Mouse (Mus musculus): ENCODE results near the gene Knstrn.

DNA sequence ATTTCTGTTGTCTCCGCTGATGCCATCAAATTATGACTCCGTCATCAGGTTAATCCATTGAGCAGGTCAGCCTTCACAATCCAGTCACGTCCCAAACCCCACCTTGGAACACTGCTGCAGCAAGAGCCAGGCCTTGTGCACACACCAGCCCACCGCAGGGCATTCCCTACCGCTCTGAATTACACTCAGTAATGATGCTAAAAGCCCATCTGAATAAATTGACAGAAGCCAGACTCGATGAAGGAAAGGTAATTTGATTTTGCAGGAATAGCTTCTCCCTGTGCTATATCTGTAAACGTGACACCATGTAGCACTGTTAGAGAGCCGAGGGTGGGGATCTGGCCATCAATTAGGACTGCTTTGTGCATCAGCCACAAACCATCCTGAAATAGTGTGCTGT, 61.5 kb downstream of the Knstrn start:
- TF ChIP-seq CTCF (IDR thresholded peaks at IDR 0.05) = no peak
- TF ChIP-seq POLR2A (IDR thresholded peaks at IDR 0.05; ENCODE audit: insufficient read depth, low read depth, low read length) = no peak
- no peak for TF ChIP-seq EP300 (IDR thresholded peaks at IDR 0.05; ENCODE audit: insufficient read depth, low read depth, low read length)
